Mouse (Mus musculus) liver, embryonic 15.5 days (tissue): ENCODE measurements at regions not wholly inside any gene's neighbourhood (a gene's known extent, or its start where the extent isn't known, plus 50 kb on each side); places are given as distances from the start of the nearest gene placed in this dataset.
"Not testable (repeated sequence)": the region's sequence is repeated elsewhere in the genome, so short reads cannot be mapped to it uniquely, and the experiment has no call there.

ENCODE experiments used
- ATAC-seq: fragments of 200-750 bp; cut with Nextera tagmentation; 2 replicates; pipeline ENCODE4 v1.8.0; 2017; ENCODE audit warnings: moderate number of reproducible peaks, mild to moderate bottlenecking, moderate library complexity; ENCODE audit not compliant: insufficient read depth
- H3K27ac ChIP-seq: fragments of 300-500 bp; sonication (generic); replicated peaks from 2 replicates; pipeline ENCODE4 v1.5.1; 2015; ENCODE audit warnings: mild to moderate bottlenecking, inconsistent platforms
- H3K27me3 ChIP-seq: fragments of 300-500 bp; sonication (generic); 2 replicates; pipeline ENCODE4 v1.6.1; 2015; ENCODE audit warnings: mild to moderate bottlenecking, inconsistent platforms
- H3K36me3 ChIP-seq: fragments of 300-500 bp; sonication (generic); replicated peaks from 2 replicates; pipeline ENCODE4 v1.6.1; 2015; ENCODE audit warnings: moderate library complexity, mild to moderate bottlenecking, inconsistent platforms
- H3K4me1 ChIP-seq: fragments of 300-500 bp; sonication (generic); replicated peaks from 2 replicates; pipeline ENCODE4 v1.6.1; 2015; ENCODE audit warnings: inconsistent platforms
- H3K4me2 ChIP-seq: fragments of 300-500 bp; sonication (generic); 2 replicates; pipeline ENCODE4 v1.6.1; 2015; ENCODE audit warnings: moderate library complexity, mild to moderate bottlenecking, inconsistent platforms
- H3K4me3 ChIP-seq: fragments of 300-500 bp; sonication (generic); replicated peaks from 2 replicates; pipeline ENCODE4 v1.5.1; 2015; ENCODE audit warnings: mild to moderate bottlenecking, inconsistent platforms
- H3K9ac ChIP-seq: fragments of 300-500 bp; sonication (generic); 2 replicates; pipeline ENCODE4 v1.6.1; 2015; ENCODE audit warnings: moderate library complexity, mild to moderate bottlenecking, inconsistent platforms
- H3K9me3 ChIP-seq: fragments of 300-500 bp; sonication (generic); replicated peaks from 2 replicates; pipeline ENCODE4 v1.6.1; 2016; ENCODE audit warnings: inconsistent platforms
- WGBS: fragments of 180-500 bp; shearing (Covaris S2); methylation state at CpG from one replicate; pipeline ENCODE4 v1.1.7; 2015; ENCODE audit warnings: mixed read lengths; ENCODE audit not compliant: insufficient replicate concordance; 5-methylcytosine and 5-hydroxymethylcytosine counted together

DNA sequence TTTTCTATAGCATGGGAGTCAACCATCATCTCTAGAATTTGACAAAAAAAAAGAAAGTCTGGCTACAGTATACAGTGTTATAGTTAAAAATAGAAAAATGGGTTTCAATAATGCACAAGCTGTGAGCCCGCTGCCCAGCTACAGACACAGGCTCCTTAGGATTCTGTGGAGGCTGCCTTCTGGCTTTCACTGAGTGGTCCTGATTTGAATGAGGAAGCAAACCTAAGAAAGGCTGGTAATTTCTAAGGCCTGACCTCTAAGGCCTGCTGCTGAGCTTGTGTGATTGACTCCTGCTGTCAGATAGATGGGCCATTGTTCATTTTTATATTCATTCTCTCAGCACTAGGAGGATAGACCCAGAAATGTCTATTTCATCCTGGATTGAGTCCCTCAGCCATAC is 67.7 kb downstream of the Alg10b start:
- Histone ChIP-seq H3K27ac (no peak overlapping the region), H3K4me3 (no peak overlapping the region), H3K36me3 (no peaks in the 10 kb centered on the region), H3K4me2 (no peak overlapping the region), H3K27me3 (no peaks in the 10 kb centered on the region), H3K9me3 (no peaks in the 10 kb centered on the region), H3K9ac (no peak overlapping the region), H3K4me1 (no peaks in the 10 kb centered on the region)
- 81% methylated on average over 1 of the region's 1 CpGs for WGBS
- no peak for ATAC-seq

- Histone ChIP-seq H3K36me3 (no peaks in the 10 kb centered on the region), H3K4me3 (no peak overlapping the region), H3K4me2 (no peak overlapping the region), H3K4me1 (no peaks in the 10 kb centered on the region), H3K27me3 (no peaks in the 10 kb centered on the region), H3K9ac (no peak overlapping the region), H3K27ac (no peak overlapping the region), H3K9me3 (no peaks in the 10 kb centered on the region)
- ATAC-seq = no peak
- 40% methylated on average over 2 of the region's 2 CpGs for WGBS
These were observed 70.3 kb downstream of the Alg10b start for GRCm38 (mm10) chr15:90294353-90294922.

- Histone ChIP-seq H3K4me1 (no peaks in the 10 kb centered on the region), H3K9ac (no peak overlapping the region), H3K27me3 (no peaks in the 10 kb centered on the region), H3K36me3 (no peaks in the 10 kb centered on the region), H3K4me3 (no peak overlapping the region), H3K27ac (no peak overlapping the region), H3K4me2 (no peak overlapping the region), H3K9me3 (no peaks in the 10 kb centered on the region)
- 61% methylated on average over 7 of the region's 7 CpGs for WGBS
- ATAC-seq = no peak
These were observed 74.5 kb downstream of the Alg10b start for GRCm38 (mm10) chr15:90298566-90298965.

- H3K4me3 ChIP-seq = no peak overlapping the region
- no peak overlapping the region for H3K4me2 ChIP-seq
- 63% methylated on average over 1 of the region's 1 CpGs for WGBS
- no peak overlapping the region for H3K27ac ChIP-seq
- H3K36me3 ChIP-seq = no peaks in the 10 kb centered on the region
- H3K9ac ChIP-seq = no peak overlapping the region
- no peaks in the 10 kb centered on the region for H3K27me3 ChIP-seq
- ATAC-seq = no peak
- no peaks in the 10 kb centered on the region for H3K4me1 ChIP-seq
- H3K9me3 ChIP-seq = no peaks in the 10 kb centered on the region
These were observed 79.3 kb downstream of the Alg10b start for GRCm38 (mm10) chr15:90303393-90303792.

DNA sequence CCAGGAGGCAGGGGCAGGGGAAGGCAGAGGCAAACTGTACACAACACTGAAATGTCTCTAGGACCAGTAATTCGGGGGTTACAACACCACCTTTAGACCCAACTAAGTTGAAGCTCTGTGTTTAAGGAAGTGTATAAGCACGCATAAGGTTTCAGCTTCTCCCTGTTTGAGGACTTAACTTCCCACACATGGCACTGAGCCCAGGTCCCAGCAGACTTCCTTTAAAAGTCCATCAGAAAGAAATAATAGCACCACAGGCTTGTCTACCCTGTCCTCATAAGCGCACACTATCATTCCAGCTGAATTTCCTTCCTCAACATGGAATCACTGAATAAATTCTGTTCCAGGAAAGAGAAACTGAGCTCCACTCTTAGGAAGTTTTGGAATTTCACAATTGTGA is 80.9 kb downstream of the Alg10b start:
- Histone ChIP-seq H3K9ac (no peak overlapping the region), H3K36me3 (no peaks in the 10 kb centered on the region), H3K27ac (no peak overlapping the region), H3K4me3 (no peak overlapping the region), H3K4me2 (no peak overlapping the region), H3K9me3 (no peaks in the 10 kb centered on the region), H3K27me3 (no peaks in the 10 kb centered on the region), H3K4me1 (no peaks in the 10 kb centered on the region)
- 45% methylated on average over 3 of the region's 3 CpGs for WGBS
- no peak for ATAC-seq

GRCm38 (mm10) chr15:90306866-90307265 is 82.8 kb downstream of the Alg10b start:
- no peaks in the 10 kb centered on the region for H3K9me3 ChIP-seq
- no peaks in the 10 kb centered on the region for H3K27me3 ChIP-seq
- no peak overlapping the region for H3K27ac ChIP-seq
- no peak overlapping the region for H3K4me2 ChIP-seq
- ATAC-seq = no peak
- H3K36me3 ChIP-seq = no peaks in the 10 kb centered on the region
- H3K9ac ChIP-seq = no peak overlapping the region
- no peak overlapping the region for H3K4me3 ChIP-seq
- H3K4me1 ChIP-seq = no peaks in the 10 kb centered on the region
- 65% methylated on average over 3 of the region's 3 CpGs for WGBS

GRCm38 (mm10) chr15:90308433-90308832 is 84.3 kb downstream of the Alg10b start:
- WGBS = 24% methylated on average over 5 of the region's 5 CpGs
- ATAC-seq, H3K9me3 ChIP-seq: not testable (repeated sequence)

GRCm38 (mm10) chr15:90308869-90309268 is 84.8 kb downstream of the Alg10b start:
- no peaks in the 10 kb centered on the region for H3K27me3 ChIP-seq
- H3K9ac ChIP-seq = no peak overlapping the region
- H3K27ac ChIP-seq = no peak overlapping the region
- no peak overlapping the region for H3K4me3 ChIP-seq
- H3K9me3 ChIP-seq = no peaks in the 10 kb centered on the region
- no peaks in the 10 kb centered on the region for H3K4me1 ChIP-seq
- H3K36me3 ChIP-seq = no peaks in the 10 kb centered on the region
- no peak overlapping the region for H3K4me2 ChIP-seq
- ATAC-seq = no peak
- 41% methylated on average over 1 of the region's 1 CpGs for WGBS

More at GRCm38 (mm10) chr15:90308433-90308832, 84.3 kb downstream of the Alg10b start:
- not testable (repeated sequence) for H3K36me3 ChIP-seq, H3K9ac ChIP-seq, H3K4me3 ChIP-seq, H3K27me3 ChIP-seq, H3K4me1 ChIP-seq, H3K27ac ChIP-seq, H3K4me2 ChIP-seq

- H3K27ac ChIP-seq = no peak overlapping the region
- no peak for ATAC-seq
- no peaks in the 10 kb centered on the region for H3K36me3 ChIP-seq
- no peaks in the 10 kb centered on the region for H3K4me1 ChIP-seq
- no peak overlapping the region for H3K4me3 ChIP-seq
- no peak overlapping the region for H3K9ac ChIP-seq
- no peaks in the 10 kb centered on the region for H3K27me3 ChIP-seq
- H3K9me3 ChIP-seq = no peaks in the 10 kb centered on the region
- no peak overlapping the region for H3K4me2 ChIP-seq
These were observed 85.6 kb downstream of the Alg10b start for GRCm38 (mm10) chr15:90309664-90310063.

DNA sequence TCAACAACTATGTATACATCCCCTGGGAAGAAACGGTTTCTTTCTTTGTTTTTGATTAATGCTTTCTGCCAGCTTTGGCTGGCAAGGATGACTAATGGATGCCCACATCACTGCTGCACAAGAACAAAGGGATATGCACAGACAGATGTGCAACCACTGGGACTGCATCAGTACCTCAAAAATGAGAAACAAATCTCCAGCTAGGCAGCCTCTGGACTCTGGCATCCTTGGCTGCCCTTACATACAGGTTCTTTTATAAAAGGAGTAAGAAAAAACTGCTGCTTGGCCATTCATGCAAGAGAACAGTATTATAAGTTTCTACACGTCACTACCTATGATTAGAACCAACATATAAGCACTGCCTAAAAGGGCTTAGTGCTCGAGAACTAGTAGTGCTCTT is 97.7 kb downstream of the Alg10b start:
- Histone ChIP-seq H3K9me3 (no peaks in the 10 kb centered on the region), H3K9ac (no peak overlapping the region), H3K4me2 (no peak overlapping the region), H3K36me3 (no peaks in the 10 kb centered on the region), H3K27me3 (no peaks in the 10 kb centered on the region), H3K4me3 (no peak overlapping the region), H3K4me1 (no peaks in the 10 kb centered on the region), H3K27ac (no peak overlapping the region)
- no peak for ATAC-seq
- 32% methylated on average over 3 of the region's 3 CpGs for WGBS

- WGBS = 50% methylated on average over 4 of the region's 4 CpGs
- ATAC-seq = no peak
These were observed 109.2 kb downstream of the Alg10b start for GRCm38 (mm10) chr15:90333275-90333674.

GRCm38 (mm10) chr15:90333766-90334165 is 109.7 kb downstream of the Alg10b start:
- Histone ChIP-seq H3K36me3 (no peaks in the 10 kb centered on the region), H3K27ac (no peak overlapping the region), H3K4me1 (no peaks in the 10 kb centered on the region), H3K9ac (no peak overlapping the region), H3K9me3 (no peaks in the 10 kb centered on the region), H3K27me3 (no peaks in the 10 kb centered on the region), H3K4me2 (no peak overlapping the region), H3K4me3 (no peak overlapping the region)
- no peak for ATAC-seq
- 40% methylated on average over 1 of the region's 1 CpGs for WGBS

More at GRCm38 (mm10) chr15:90333275-90333674, 109.2 kb downstream of the Alg10b start:
- Histone ChIP-seq H3K27ac (no peak overlapping the region), H3K27me3 (no peaks in the 10 kb centered on the region), H3K9ac (no peak overlapping the region), H3K36me3 (no peaks in the 10 kb centered on the region), H3K4me3 (no peak overlapping the region), H3K9me3 (no peaks in the 10 kb centered on the region), H3K4me2 (no peak overlapping the region), H3K4me1 (no peaks in the 10 kb centered on the region)
